Mouse (Mus musculus) layer of hippocampus, adult 11-12 months (tissue): ENCODE results near the gene Als2cl.

ENCODE experiments used
- DNase-seq: peaks from one replicate; pipeline ENCODE4 v3.0.0; 2022; ENCODE audit warnings: low spot score

The Als2cl gene

GRCm38 (mm10) chr9:110880772-110881171, 1.1 kb downstream of the Als2cl start:
- no peak for DNase-seq

- no peak for DNase-seq
Observed at GRCm38 (mm10) chr9:110881953-110882352, 2.3 kb downstream of the Als2cl start.

GRCm38 (mm10) chr9:110887388-110888303, 8.0 kb downstream of the Als2cl start:
- DNase-seq = no peak

- DNase-seq = no peak
Observed at GRCm38 (mm10) chr9:110888935-110889334, 9.3 kb downstream of the Als2cl start.

GRCm38 (mm10) chr9:110890026-110890783, 10.5 kb downstream of the Als2cl start:
- DNase-seq = no peak

- DNase-seq = no peak
Observed at GRCm38 (mm10) chr9:110891077-110891828, 11.6 kb downstream of the Als2cl start.

GRCm38 (mm10) chr9:110892552-110892951, 12.9 kb downstream of the Als2cl start:
- DNase-seq = no peak

GRCm38 (mm10) chr9:110893429-110893828, 13.8 kb downstream of the Als2cl start:
- DNase-seq = no peak

GRCm38 (mm10) chr9:110895507-110895906, 15.8 kb downstream of the Als2cl start:
- DNase-seq = no peak

GRCm38 (mm10) chr9:110895994-110896393, 16.3 kb downstream of the Als2cl start:
- DNase-seq = no peak

- DNase-seq = no peak
Observed at GRCm38 (mm10) chr9:110896595-110896994, 16.9 kb downstream of the Als2cl start.

- DNase-seq = no peak
Observed at GRCm38 (mm10) chr9:110899451-110900008, 19.9 kb downstream of the Als2cl start.

- no peak for DNase-seq
Observed at GRCm38 (mm10) chr9:110901204-110901603, 21.5 kb downstream of the Als2cl start.

GRCm38 (mm10) chr9:110902271-110902670, 22.6 kb downstream of the Als2cl start:
- no peak for DNase-seq

GRCm38 (mm10) chr9:110907201-110907837, 27.6 kb downstream of the Als2cl start:
- DNase-seq = no peak

- no peak for DNase-seq
Observed at GRCm38 (mm10) chr9:110907838-110908630, 28.4 kb downstream of the Als2cl start.

GRCm38 (mm10) chr9:110908631-110909016, 29.0 kb downstream of the Als2cl start:
- no peak for DNase-seq

GRCm38 (mm10) chr9:110909371-110909967, 29.8 kb downstream of the Als2cl start:
- DNase-seq = no peak

- no peak for DNase-seq
Observed at GRCm38 (mm10) chr9:110914631-110915236, 35.1 kb downstream of the Als2cl start.

- no peak for DNase-seq
Observed at GRCm38 (mm10) chr9:110915466-110915865, 35.8 kb downstream of the Als2cl start.
